Mouse (Mus musculus) frontal cortex, postnatal 14 days (tissue): ENCODE measurements at regions not wholly inside any gene's neighbourhood (a gene's known extent, or its start where the extent isn't known, plus 50 kb on each side); places are given as distances from the start of the nearest gene placed in this dataset.

Experiments used
- DNase-seq, 2 experiments: peaks; one replicate each; pipeline ENCODE4 v3.0.0; 2022; ENCODE audit warnings: low spot score in 2 of 2

- DNase-seq, result no peak
Observed at GRCm38 (mm10) chr12:25344354-25344753, 247.4 kb upstream of the Id2 start.

DNA sequence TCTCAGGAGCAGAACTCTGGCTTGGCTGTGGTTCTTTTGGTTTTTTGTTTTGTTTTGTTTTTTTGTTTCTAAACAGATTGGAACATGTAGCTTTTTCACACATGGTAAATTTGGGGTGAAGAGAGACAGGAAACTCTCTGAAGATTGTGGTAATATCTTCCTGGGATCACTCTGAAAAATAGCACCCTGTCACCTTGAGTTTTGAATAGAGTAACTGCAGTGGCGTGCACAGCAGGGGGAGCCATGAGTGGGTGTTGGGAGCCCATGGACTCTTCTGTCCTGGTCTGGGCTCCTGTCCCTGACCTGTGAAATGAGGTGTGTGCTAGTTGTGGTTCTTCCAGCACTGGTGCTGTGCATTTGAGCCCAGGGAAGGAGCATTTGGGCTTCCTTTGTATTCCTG lies 241.8 kb upstream of the Id2 start:
- DNase-seq, result no peak

- no peak for DNase-seq
Observed at GRCm38 (mm10) chr12:25335930-25336329, 239.0 kb upstream of the Id2 start.

DNA sequence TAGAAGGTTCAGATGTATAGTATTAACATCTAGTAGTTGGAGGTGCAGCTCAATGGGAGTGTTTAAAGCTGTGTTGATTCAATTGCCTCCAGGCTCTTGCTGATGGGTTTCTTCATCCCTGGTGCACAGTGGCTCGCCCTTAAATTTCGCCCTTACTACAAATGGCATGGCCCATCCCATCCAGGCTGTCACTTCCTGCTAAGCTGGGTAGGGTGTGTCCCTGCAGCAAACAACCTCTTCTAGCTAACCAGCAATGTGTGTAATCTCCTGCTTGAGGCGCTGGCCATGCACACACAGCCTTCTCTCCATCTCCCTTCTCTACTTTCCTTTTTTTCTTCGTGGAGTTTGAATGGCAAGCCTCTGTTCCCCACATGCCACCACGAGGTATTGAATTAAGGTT lies 238.1 kb upstream of the Id2 start:
- DNase-seq, result no peak

GRCm38 (mm10) chr12:25332384-25333035 lies 235.6 kb upstream of the Id2 start:
- no peak for DNase-seq

- peak in 1 of 2 experiments; percentile 12 for DNase-seq
Observed at GRCm38 (mm10) chr12:25330004-25330708, 233.2 kb upstream of the Id2 start.

- no peak for DNase-seq
Observed at GRCm38 (mm10) chr12:25325901-25326300, 229.0 kb upstream of the Id2 start.

DNA sequence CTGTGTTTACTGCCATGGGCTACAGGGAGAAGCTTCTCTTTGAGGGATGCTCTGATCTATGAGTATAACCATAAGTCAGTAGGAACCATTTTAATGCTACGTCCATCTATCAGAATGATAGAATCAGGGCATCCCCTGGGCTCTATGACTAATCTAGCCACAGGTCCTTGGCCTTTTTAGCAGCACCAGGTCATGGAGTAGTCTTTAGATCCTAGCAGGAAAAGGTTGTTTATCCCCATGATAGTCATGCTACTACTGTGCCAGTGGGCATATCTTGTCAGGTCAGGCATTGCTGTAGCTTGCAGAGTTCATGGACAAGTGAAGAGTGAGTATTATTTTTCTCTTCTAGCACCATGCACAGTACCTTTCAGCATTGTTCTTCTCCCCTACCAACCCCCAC lies 226.2 kb upstream of the Id2 start:
- no peak for DNase-seq

GRCm38 (mm10) chr12:25320262-25320767 lies 223.4 kb upstream of the Id2 start:
- no peak for DNase-seq

DNA sequence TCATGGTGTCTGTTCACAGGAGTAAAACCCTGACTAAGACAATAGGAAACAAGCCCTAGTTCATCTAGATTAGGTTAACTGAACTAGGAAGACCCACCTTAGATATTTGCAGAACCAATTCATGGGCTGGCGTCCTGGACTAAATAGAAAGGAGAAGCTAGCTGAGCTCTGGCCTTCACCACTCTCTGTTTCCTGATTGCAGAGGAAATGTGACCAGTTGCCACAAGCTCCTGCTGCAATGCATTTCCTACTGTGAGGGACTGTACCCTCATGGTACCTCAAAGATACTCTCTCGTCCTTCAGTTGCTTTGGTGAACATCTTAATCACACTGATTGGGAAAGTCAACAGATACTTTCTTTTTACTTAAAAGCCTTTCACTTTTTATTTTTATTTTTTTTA lies 222.9 kb upstream of the Id2 start:
- no peak for DNase-seq

DNA sequence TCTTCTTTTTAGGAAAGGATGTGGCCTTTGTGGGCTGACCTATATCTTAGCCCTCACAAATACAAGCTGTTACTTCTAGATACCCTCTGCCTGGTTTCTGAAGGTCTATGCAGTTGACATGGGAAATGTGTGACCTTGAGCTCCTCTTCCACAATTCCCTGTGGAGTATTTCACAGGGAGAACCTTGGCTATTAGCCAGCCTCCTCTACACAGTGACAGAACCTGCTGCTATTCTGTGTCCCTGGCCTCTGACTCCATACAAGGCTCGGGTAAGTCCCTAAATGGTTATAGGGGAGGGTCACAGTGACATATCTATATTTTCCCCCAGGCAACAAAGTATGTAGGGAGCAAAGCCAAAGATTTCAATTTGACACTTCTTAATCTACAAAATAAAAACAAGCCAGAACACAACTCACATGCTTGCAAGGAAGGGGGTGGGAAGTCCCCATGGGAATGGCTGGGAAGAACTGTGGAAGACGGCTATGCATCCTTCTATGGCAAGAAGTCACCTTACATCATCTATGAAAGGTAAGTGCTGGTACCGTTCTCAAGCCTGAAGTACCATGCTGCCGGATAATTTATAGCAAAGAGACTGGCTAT lies 221.2 kb upstream of the Id2 start:
- no peak for DNase-seq

DNA sequence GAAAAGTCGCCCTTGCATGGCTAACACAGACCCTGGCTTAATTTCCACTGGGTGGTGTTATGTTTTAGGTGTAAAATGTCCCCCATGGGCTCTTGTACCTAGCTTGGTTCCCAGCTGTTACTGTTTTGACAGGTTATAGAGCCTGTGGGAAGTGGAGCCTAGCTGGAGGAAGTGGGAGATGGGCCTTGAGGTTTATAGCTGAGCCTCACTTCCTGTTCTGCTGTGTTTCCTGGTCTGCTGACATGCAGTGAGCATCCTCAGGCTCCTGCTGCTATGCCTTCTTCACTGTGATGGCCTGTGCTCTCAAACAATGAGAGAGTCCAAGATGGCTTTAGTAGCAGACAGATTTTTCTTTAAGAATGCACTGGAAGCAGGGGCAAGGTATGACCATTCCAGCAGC lies 219.0 kb upstream of the Id2 start:
- no peak for DNase-seq

DNA sequence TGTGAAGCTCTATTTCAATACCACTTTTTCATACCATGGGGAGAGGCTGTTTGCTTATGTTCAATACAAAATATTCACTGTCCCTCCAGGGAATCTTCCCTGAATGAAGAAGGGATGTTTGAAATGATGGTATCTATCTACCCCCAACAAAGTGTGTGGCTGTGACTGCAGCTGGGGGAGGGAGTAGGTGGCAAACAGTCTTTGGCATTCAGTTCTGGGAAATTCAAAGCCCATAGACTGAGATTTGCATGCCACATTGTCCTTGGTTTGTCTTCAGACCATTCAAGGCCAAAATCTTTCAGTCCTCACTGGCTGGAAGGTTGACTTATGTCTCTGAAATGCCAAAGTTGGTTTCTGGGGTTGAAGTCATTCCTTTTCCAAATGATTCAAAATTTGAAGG lies 216.3 kb upstream of the Id2 start:
- no peak for DNase-seq

GRCm38 (mm10) chr12:25312390-25312789 lies 215.4 kb upstream of the Id2 start:
- DNase-seq, result no peak

- DNase-seq, result no peak
Observed at GRCm38 (mm10) chr12:25311728-25312127, 214.8 kb upstream of the Id2 start.

DNA sequence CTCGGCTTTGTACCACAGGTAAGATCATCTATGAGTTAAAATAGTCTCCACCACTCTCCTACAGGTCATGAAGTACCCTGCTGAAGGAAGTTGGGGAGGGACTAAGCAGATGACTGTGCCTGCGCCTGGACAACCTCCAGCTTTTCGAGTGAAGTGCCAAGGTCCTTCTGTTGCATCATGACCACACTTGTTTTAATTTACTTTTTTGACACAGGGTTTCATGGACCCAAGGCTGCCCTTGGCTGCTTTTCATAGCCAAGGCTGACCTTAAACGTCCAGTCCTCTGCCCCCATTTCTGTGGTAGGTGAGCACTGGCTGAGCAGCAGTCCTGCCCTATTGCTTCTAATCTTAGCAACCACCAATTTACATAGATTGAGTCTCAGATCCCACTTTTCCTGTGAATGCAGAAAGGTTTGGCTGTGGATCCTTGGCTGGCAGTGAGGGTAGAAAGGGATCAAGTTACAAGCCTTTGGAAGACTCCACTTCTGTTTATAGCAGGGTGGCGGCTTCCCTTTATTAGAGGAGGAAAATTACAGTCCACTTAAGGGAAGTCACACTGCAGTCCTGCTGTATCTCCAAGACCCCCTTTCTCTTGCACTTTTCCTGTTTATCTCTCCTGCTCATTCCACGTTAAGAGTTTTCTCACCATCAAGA lies 213.5 kb upstream of the Id2 start:
- no peak for DNase-seq

DNA sequence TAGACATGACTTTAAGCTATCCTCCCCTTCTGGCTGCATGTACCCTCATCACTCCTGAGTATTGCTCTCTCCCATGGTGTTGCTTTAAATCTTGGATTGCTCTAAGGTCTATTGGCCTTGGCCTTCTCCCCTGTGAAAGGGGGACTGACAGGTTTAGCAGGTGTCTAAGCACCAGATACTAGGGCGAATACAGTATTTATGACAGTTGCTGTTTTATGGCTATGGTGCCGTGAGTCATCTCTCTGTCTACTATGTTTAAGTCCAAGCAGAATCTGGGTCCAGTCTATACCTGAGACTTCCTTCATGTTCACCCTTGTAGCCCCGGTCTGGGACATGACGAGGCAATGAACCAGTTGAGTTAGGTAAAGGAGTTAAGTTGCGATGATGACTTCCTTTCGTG lies 212.3 kb upstream of the Id2 start:
- no peak for DNase-seq

- DNase-seq, result no peak
Observed at GRCm38 (mm10) chr12:25305764-25306653, 209.1 kb upstream of the Id2 start.

DNA sequence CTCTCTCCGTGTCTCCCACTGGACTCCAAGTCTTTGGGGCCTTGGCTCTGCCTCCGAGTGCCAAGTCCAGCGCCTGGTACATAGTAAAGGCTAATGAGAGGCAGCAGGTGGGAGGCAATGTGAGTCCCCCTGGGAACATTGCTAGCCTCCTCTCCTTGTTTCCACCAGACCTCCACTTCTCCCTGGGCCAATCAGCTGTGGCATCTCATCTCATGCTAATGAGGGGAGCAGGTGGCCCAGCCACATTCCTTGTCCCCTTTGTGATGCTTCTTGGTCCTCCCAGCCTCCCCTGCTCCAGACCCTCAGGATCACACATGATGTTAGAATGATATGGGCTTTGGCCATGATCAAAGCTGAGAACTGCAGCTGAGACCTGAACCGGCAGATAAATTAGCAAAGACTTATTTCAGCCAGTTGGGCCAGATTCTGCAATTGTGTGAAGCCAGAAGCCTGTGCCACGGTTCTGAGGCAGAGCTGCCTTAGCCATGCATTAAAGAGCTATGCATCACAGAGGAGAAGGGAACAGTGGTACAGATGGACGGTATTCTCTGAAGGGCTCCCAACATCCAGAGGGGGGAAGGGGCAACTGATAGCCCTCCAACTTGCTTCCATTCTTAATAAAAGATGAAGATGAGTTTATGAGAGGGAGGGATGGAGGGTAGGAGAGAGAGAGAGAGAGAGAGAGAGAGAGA lies 208.0 kb upstream of the Id2 start:
- no peak for DNase-seq

DNA sequence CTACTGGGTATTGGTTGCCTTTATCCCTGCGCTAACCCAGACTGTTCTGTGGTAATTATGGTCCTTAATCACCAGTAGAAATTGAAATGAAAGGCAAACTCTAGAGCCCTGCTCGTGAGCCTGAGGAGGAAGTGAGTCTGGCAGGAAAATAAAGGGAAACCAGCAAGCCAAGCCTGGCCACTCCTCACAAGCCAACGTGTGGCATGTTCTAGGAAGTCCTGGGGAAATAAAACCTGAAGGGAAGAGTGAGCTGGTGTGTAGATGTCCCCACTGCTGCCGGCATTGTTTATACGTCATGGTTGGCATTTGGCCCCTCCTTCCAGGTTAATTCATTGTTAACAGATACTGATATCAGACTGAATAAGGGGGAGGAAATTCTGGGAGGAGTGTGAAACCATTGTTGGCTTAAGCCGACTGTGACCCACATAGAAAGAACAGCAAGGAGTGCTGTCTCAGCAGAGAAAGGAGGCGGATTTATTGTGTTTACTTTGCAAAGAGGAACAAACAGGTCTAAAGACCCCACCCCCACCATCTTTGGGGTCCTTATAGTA lies 206.6 kb upstream of the Id2 start:
- no peak for DNase-seq
